Mouse (Mus musculus) CH12.LX (cell line): ENCODE data around the gene Slc7a7. TPM values are rescaled to one million over a fixed set of nuclear protein-coding genes. Genes with fewer than 3 reads are reported as not detected.

Experiments
- DNase-seq: peaks from one replicate; pipeline ENCODE4 v3.0.0-alpha.2; 2013; ENCODE audit errors: extremely low read depth
- H3K27ac ChIP-seq: 2 replicates; pipeline ENCODE4 v1.5.1; 2012; ENCODE audit warnings: low read depth, mild to moderate bottlenecking, control low read depth, moderate library complexity; ENCODE audit not compliant: insufficient read depth
- H3K27me3 ChIP-seq: replicated peaks from 2 replicates; pipeline ENCODE3; 2012; ENCODE audit warnings: inconsistent platforms
- H3K36me3 ChIP-seq, 2 experiments: replicated peaks in 1 of 2; 2 replicates each; pipeline versions ENCODE3 to v1.6.1; 2012; ENCODE audit warnings: inconsistent platforms in 1 of 2, low read length in 1 of 2, mild to moderate bottlenecking in 1 of 2, mixed read lengths in 1 of 2, moderate library complexity in 1 of 2; ENCODE audit not compliant: control insufficient read depth in 1 of 2, insufficient read depth in 1 of 2
- H3K4me1 ChIP-seq, 2 experiments: 2 replicates each; pipeline ENCODE4 v1.6.1; 2012; ENCODE audit warnings: inconsistent platforms in 1 of 2, moderate library complexity in 1 of 2; ENCODE audit not compliant: insufficient read depth in 2 of 2, control insufficient read depth in 1 of 2
- H3K4me2 ChIP-seq: 2 replicates; pipeline ENCODE4 v1.6.1; 2012; ENCODE audit warnings: low read depth, mild to moderate bottlenecking, control low read depth; ENCODE audit not compliant: poor library complexity, insufficient read depth, severe bottlenecking
- H3K4me3 ChIP-seq, 3 experiments: fragments of 150-350 bp in 1 of 3; sonication (generic) in 1 of 3; replicated peaks in 1 of 3; 2 replicates each; pipeline versions ENCODE3 to v1.5.1; 2011 to 2012; ENCODE audit warnings: low read depth in 2 of 3, low read length in 2 of 3, mild to moderate bottlenecking in 2 of 3, moderate library complexity in 2 of 3, control low read depth in 1 of 3, improper control_type of control experiment in 1 of 3, inconsistent platforms in 1 of 3, mixed read lengths in 1 of 3; ENCODE audit not compliant: poor library complexity in 1 of 3
- H3K79me2 ChIP-seq: replicated peaks from 2 replicates; pipeline ENCODE4 v1.6.1; 2012; ENCODE audit warnings: mild to moderate bottlenecking, moderate library complexity; ENCODE audit not compliant: control insufficient read depth, poor library complexity, insufficient read depth, severe bottlenecking; ENCODE audit errors: extremely low read depth
- H3K9ac ChIP-seq: 2 replicates; pipeline ENCODE4 v1.6.1; 2012; ENCODE audit warnings: low read depth, mild to moderate bottlenecking, control low read depth, moderate library complexity; ENCODE audit not compliant: insufficient read depth
- H3K9me3 ChIP-seq: replicated peaks from 2 replicates; pipeline ENCODE3; 2012; ENCODE audit warnings: low read length, inconsistent platforms, mixed read lengths
- BHLHE40 ChIP-seq: IDR thresholded peaks from 2 replicates; pipeline ENCODE4 v1.6.1; 2011; ENCODE audit warnings: mild to moderate bottlenecking, low read depth, low read length, improper control_type of control experiment
- ETS1 ChIP-seq: conservative IDR thresholded peaks from 2 replicates; pipeline ENCODE4 v1.6.1; 2012; ENCODE audit warnings: low read depth, mild to moderate bottlenecking, inconsistent platforms, low read length, improper control_type of control experiment, moderate library complexity
- IRF4 ChIP-seq: IDR thresholded peaks from 2 replicates; pipeline ENCODE4 v1.6.1; 2014; ENCODE audit warnings: low read depth, mild to moderate bottlenecking, inconsistent platforms, low read length, improper control_type of control experiment
- MAX ChIP-seq: IDR thresholded peaks from 2 replicates; pipeline ENCODE4 v1.6.1; 2011; ENCODE audit warnings: low read length, improper control_type of control experiment
- MAZ ChIP-seq: IDR thresholded peaks from 2 replicates; pipeline ENCODE4 v1.6.1; 2012; ENCODE audit warnings: low read depth, mild to moderate bottlenecking, inconsistent platforms, low read length, improper control_type of control experiment, moderate library complexity
- MEF2A ChIP-seq: IDR thresholded peaks from 2 replicates; pipeline ENCODE4 v1.6.1; 2014; ENCODE audit warnings: low read depth, mild to moderate bottlenecking, inconsistent platforms, low read length, improper control_type of control experiment, borderline replicate concordance
- MXI1 ChIP-seq: IDR thresholded peaks from 2 replicates; pipeline ENCODE4 v1.6.1; 2011; ENCODE audit warnings: mild to moderate bottlenecking, low read depth, low read length, improper control_type of control experiment
- MYC ChIP-seq: IDR thresholded peaks from 2 replicates; pipeline ENCODE4 v1.6.1; 2011; ENCODE audit warnings: low read depth, mild to moderate bottlenecking, improper control_type of control experiment, low read length
- POLR2A ChIP-seq: IDR thresholded peaks from 2 replicates; pipeline ENCODE4 v1.6.1; 2011; ENCODE audit warnings: low read depth, mild to moderate bottlenecking, improper control_type of control experiment, low read length
- POLR2AphosphoS2 ChIP-seq: IDR thresholded peaks from 2 replicates; pipeline ENCODE4 v1.6.1; 2011; ENCODE audit warnings: low read depth, low read length, improper control_type of control experiment
- RAD21 ChIP-seq: IDR thresholded peaks from 2 replicates; pipeline ENCODE4 v1.6.1; 2011; ENCODE audit warnings: low read depth, mild to moderate bottlenecking, low read length, improper control_type of control experiment, moderate library complexity
- RCOR1 ChIP-seq: conservative IDR thresholded peaks from 2 replicates; pipeline ENCODE4 v1.6.1; 2012; ENCODE audit warnings: low read depth, mild to moderate bottlenecking, inconsistent platforms, low read length, improper control_type of control experiment
- SIN3A ChIP-seq: IDR thresholded peaks from 2 replicates; pipeline ENCODE4 v1.6.1; 2012; ENCODE audit warnings: low read length, improper control_type of control experiment, inconsistent platforms
- TBP ChIP-seq: conservative IDR thresholded peaks from 2 replicates; pipeline ENCODE4 v1.6.1; 2011; ENCODE audit warnings: low read depth, low read length, improper control_type of control experiment
- TCF12 ChIP-seq: IDR thresholded peaks from 2 replicates; pipeline ENCODE4 v1.6.1; 2014; ENCODE audit warnings: low read depth, mild to moderate bottlenecking, inconsistent platforms, low read length, improper control_type of control experiment
- UBTF ChIP-seq: IDR thresholded peaks from 2 replicates; pipeline ENCODE4 v1.6.1; 2012; ENCODE audit warnings: low read depth, mild to moderate bottlenecking, inconsistent platforms, low read length, improper control_type of control experiment, moderate library complexity
- USF1 ChIP-seq: IDR thresholded peaks from 2 replicates; pipeline ENCODE4 v1.6.1; 2014; ENCODE audit warnings: low read depth, mild to moderate bottlenecking, inconsistent platforms, low read length, improper control_type of control experiment
- USF2 ChIP-seq: conservative IDR thresholded peaks from 2 replicates; pipeline ENCODE4 v1.6.1; 2011; ENCODE audit warnings: low read depth, low read length, improper control_type of control experiment
- ZC3H11A ChIP-seq: IDR thresholded peaks from 2 replicates; pipeline ENCODE4 v1.6.1; 2012; ENCODE audit warnings: low read depth, mild to moderate bottlenecking, inconsistent platforms, low read length, improper control_type of control experiment
- ZMIZ1 ChIP-seq: IDR thresholded peaks from 2 replicates; pipeline ENCODE4 v1.6.1; 2012; ENCODE audit warnings: low read depth, mild to moderate bottlenecking, inconsistent platforms, low read length, improper control_type of control experiment
- ZNF384 ChIP-seq: IDR thresholded peaks from 2 replicates; pipeline ENCODE4 v1.6.1; 2012; ENCODE audit warnings: low read depth, low read length, improper control_type of control experiment, inconsistent platforms
- dilution Hi-C: fragments of 300-500 bp; cut with MboI; formaldehyde crosslinking; loops from 2 replicates; pipeline ENCODE4 v1.14.3; 2020; ENCODE audit warnings: low sequenced_read_pairs; ENCODE audit not compliant: extremely low pct_unique_long_range_greater_than_20kb, extremely low pct_ligation_motif_present
- in situ Hi-C: fragments of 300-500 bp; cut with MboI; formaldehyde crosslinking; loops from 3 replicates; pipeline ENCODE4 v1.14.3; 2019; ENCODE audit warnings: low sequenced_read_pairs, low pct_ligation_motif_present, low pct_unique_long_range_greater_than_20kb, mixed read lengths
- polyA plus RNA-seq: library from polyadenylated mRNA; unstranded; fragments of >175 nt; gene quantifications from 2 replicates; pipeline ENCODE4 v1.2.1, GENCODE M21; 2012; ENCODE audit warnings: low read depth; ENCODE audit not compliant: insufficient read length
- total RNA-seq, 2 experiments: library from RNA; depleted of rRNA; stranded (reverse); fragments of 300-350 nt in 1 of 2; fragments of >200 nt in 1 of 2; gene quantifications; 2 replicates each; pipeline ENCODE4 v1.2.3; 2012 to 2014

Slc7a7 gene
- total and polyA plus RNA-seq, 3 experiments: 27.8 to 50.4 (median 45.4) TPM

GRCm38 (mm10) chr14:54415241-54416020, 2.1 kb downstream of the Slc7a7 start:
- in situ Hi-C loops: loop anchor here (5.0 to 25.0 kb wide), 2 partner anchors 37 to 353 kb away; no protein-coding TSS in a partner anchor
- Histone ChIP-seq H3K4me2 (peak overlapping the region; percentile 65), H3K4me3 (peak overlapping the region in 1 of 3 experiments; percentile 6), H3K4me1 (peaks cover 3 to 60% of the 10 kb centered on the region in 2 experiments), H3K79me2 (peaks cover 9% of the 10 kb centered on the region; the same call in 1 of the 2 replicates), H3K27me3 (no peaks in the 10 kb centered on the region), H3K9ac (peak overlapping the region; percentile 15; the same call in 1 of the 2 replicates), H3K9me3 (no peaks in the 10 kb centered on the region), H3K36me3 (peaks cover 2 to 3% of the 10 kb centered on the region in 2 experiments), H3K27ac (no peak overlapping the region)
- no peak for DNase-seq
- dilution Hi-C loops: no loop called here
- TF ChIP-seq USF1 (no peak), MYC (no peak), USF2 (no peak), TBP (no peak), MAZ (no peak), BHLHE40 (peak; percentile 37; the same call in 1 of the 2 replicates), RCOR1 (no peak), SIN3A (0 out of 2 replicates have a peak, but pooled peaks have one; percentile 15)

GRCm38 (mm10) chr14:54413877-54414700, 3.5 kb downstream of the Slc7a7 start:
- H3K4me3 ChIP-seq: peak overlapping the region; percentile 29 to 73 (median 65)
- in situ Hi-C loops (loop anchor here (25.0 kb wide), 1 partner anchor 352 kb away; no protein-coding TSS in a partner anchor), dilution Hi-C loops (no loop called here)
- H3K27ac ChIP-seq: peak overlapping the region; percentile 70
- H3K4me2 ChIP-seq: peak overlapping the region; percentile 95
- DNase-seq: no peak
- H3K9ac ChIP-seq: peak overlapping the region; percentile 49
- peaks cover 3 to 71% of the 10 kb centered on the region in 2 experiments for H3K4me1 ChIP-seq
- H3K79me2 ChIP-seq: peaks cover 16% of the 10 kb centered on the region; the same call in 1 of the 2 replicates
- TF ChIP-seq POLR2A (peak; percentile 48), IRF4 (0 out of 2 replicates have a peak, but pooled peaks have one; percentile 29), MXI1 (peak; percentile 91), MEF2A (peak; percentile 30; the same call in 1 of the 2 replicates), ZC3H11A (no peak), ETS1 (0 out of 2 replicates have a peak, but pooled peaks have one; percentile 24), MAZ (0 out of 2 replicates have a peak, but pooled peaks have one; percentile 27), UBTF (no peak), MAX (peak; percentile 53; the same call in 1 of the 2 replicates), RAD21 (no peak), POLR2AphosphoS2 (no peak), TBP (0 out of 2 replicates have a peak, but pooled peaks have one; percentile 23), MYC (peak; percentile 45; the same call in 1 of the 2 replicates), BHLHE40 (peak; percentile 25; the same call in 1 of the 2 replicates), TCF12 (no peak), SIN3A (peak; percentile 78), ZMIZ1 (peak; percentile 60; the same call in 1 of the 2 replicates), ZNF384 (no peak)
- peaks cover 2 to 3% of the 10 kb centered on the region in 2 experiments for H3K36me3 ChIP-seq
- H3K27me3 ChIP-seq: no peaks in the 10 kb centered on the region
- H3K9me3 ChIP-seq: no peaks in the 10 kb centered on the region
